8 mouse cellular contexts compared by ENCODE assay signal in genomic region chr6:30547656-30548306, GRCm38 (mm10). TPM values are rescaled to one million over a fixed set of nuclear protein-coding genes. Genes with fewer than 3 reads are reported as not detected.
DNase-seq lines count a peak whose midpoint lies in the region; ATAC-seq lines count a peak whose summit lies in the region.

No protein-coding gene starts in this region.

- H3K27ac ChIP-seq in hindbrain, embryonic 16.5 days (ENCODE audit: low read depth, low read length): no peak overlapping the region

- no peaks in the 10 kb centered on the region for H3K36me3 ChIP-seq in hindbrain, embryonic 16.5 days (ENCODE audit: control insufficient read depth, insufficient read depth, low read length)

- no peaks in the 10 kb centered on the region for H3K9me3 ChIP-seq in hindbrain, embryonic 16.5 days (ENCODE audit: control insufficient read depth, low read length)

- ATAC-seq in hindbrain, embryonic 16.5 days: no peak
- peak; percentile 38; the same call in 1 of the 2 replicates for ATAC-seq in megakaryocyte, adult 5-6 weeks (ENCODE audit: poor library complexity, severe bottlenecking)

- H3K9ac ChIP-seq in hindbrain, embryonic 16.5 days (ENCODE audit: low read depth, low read length): no peak overlapping the region

- H3K4me1 ChIP-seq in hindbrain, embryonic 16.5 days (ENCODE audit: control insufficient read depth, insufficient read depth, low read depth, low read length): peaks cover 25% of the 10 kb centered on the region

- H3K4me3 ChIP-seq in hindbrain, embryonic 16.5 days (ENCODE audit: low read length): no peak overlapping the region

- H3K4me2 ChIP-seq in hindbrain, embryonic 16.5 days (ENCODE audit: low read length): peak overlapping the region; percentile 58

- WGBS in hindbrain, embryonic 16.5 days: 24% methylated on average over 9 of the region's 9 CpGs

- no peaks in the 10 kb centered on the region for H3K27me3 ChIP-seq in hindbrain, embryonic 16.5 days (replicated peaks; ENCODE audit: control insufficient read depth, insufficient read depth, low read length)

- DNase-seq in 416B (ENCODE audit: low read depth) (peak; percentile 40), MN1 (ENCODE audit: low spot score) (no peak)
- DNase-seq in adrenal gland, postnatal 10 days: peak; percentile 75
- peak; percentile 59 for DNase-seq in gastrocnemius, adult 18-20 months (ENCODE audit: low spot score)
- DNase-seq in layer of hippocampus, adult 9-10 months (ENCODE audit: low spot score): no peak
- DNase-seq in left cerebral cortex, adult 9 months (ENCODE audit: low spot score in 2 of 2): no peak

RNA-seq across cellular contexts. Expression of gene Cpa2, which starts 6.4 kb away (rescaled TPM):
- 1 to 10 TPM in 1 of 2 experiments, under 1 TPM in 1; 0.90 to 2.8 TPM for total RNA-seq in adrenal gland, postnatal 10 days (2021)
- not detected for total RNA-seq in gastrocnemius, adult 18-20 months (2021)
- 7.6 and 9.7 TPM in 2 replicates for polyA plus RNA-seq in hindbrain, embryonic 16.5 days (2015; fragmentation: Nextera tagmentation; extraction: Ambion mirVana)
- 0.27 TPM in 1 of 2 replicates, not detected in the other for total RNA-seq in megakaryocyte, adult 5-6 weeks (2015)
- not detected in 2 replicates for total RNA-seq in megakaryocyte, adult 5-6 weeks (2017)

RNA-seq across cellular contexts. Expression of gene Cpa4, which starts 20.4 kb away (rescaled TPM):
- total RNA-seq in adrenal gland, postnatal 10 days (2021): 1 to 10 TPM; 1.4 to 1.7 TPM
- total RNA-seq in gastrocnemius, adult 18-20 months (2021): not detected
- polyA plus RNA-seq in hindbrain, embryonic 16.5 days (2015; fragmentation: Nextera tagmentation; extraction: Ambion mirVana): 0.84 and 0.85 TPM in 2 replicates
- total RNA-seq in megakaryocyte, adult 5-6 weeks (2015): not detected in 2 replicates
- total RNA-seq in megakaryocyte, adult 5-6 weeks (2017): not detected in 2 replicates

RNA-seq across cellular contexts. Expression of gene Ssmem1, which starts 38.1 kb away (rescaled TPM):
- under 1 TPM; 0.24 to 0.27 TPM for total RNA-seq in adrenal gland, postnatal 10 days (2021)
- total RNA-seq in gastrocnemius, adult 18-20 months (2021): not detected
- 0.15 and 0.19 TPM in 2 replicates for polyA plus RNA-seq in hindbrain, embryonic 16.5 days (2015; fragmentation: Nextera tagmentation; extraction: Ambion mirVana)
- 0.68 TPM in 1 of 2 replicates, not detected in the other for total RNA-seq in megakaryocyte, adult 5-6 weeks (2015)
- 0.44 and 1.1 TPM in 2 replicates for total RNA-seq in megakaryocyte, adult 5-6 weeks (2017)

RNA-seq across cellular contexts. Expression of gene Tmem209, which starts 38.2 kb away (rescaled TPM):
- 10 to 100 TPM; 20.2 to 24.3 TPM for total RNA-seq in adrenal gland, postnatal 10 days (2021)
- 10 to 100 TPM in 1 of 2 experiments, 1 to 10 TPM in 1; 9.6 to 10.8 TPM for total RNA-seq in gastrocnemius, adult 18-20 months (2021)
- polyA plus RNA-seq in hindbrain, embryonic 16.5 days (2015; fragmentation: Nextera tagmentation; extraction: Ambion mirVana): 25.6 and 31.4 TPM in 2 replicates
- 40.3 and 42.3 TPM in 2 replicates for total RNA-seq in megakaryocyte, adult 5-6 weeks (2015)
- total RNA-seq in megakaryocyte, adult 5-6 weeks (2017): 24.0 and 39.0 TPM in 2 replicates

Comparison
In these comparisons a context has a peak if more than half of its experiments do, and no peak if none do; other contexts are left out.
1. DNase-seq: peak in 416B (single experiment), adrenal gland, postnatal 10 days (single experiment) and gastrocnemius, adult 18-20 months (single experiment); none in MN1 (single experiment), layer of hippocampus, adult 9-10 months (single experiment) and left cerebral cortex, adult 9 months (0 of 2).